In the genomic region with DNA sequence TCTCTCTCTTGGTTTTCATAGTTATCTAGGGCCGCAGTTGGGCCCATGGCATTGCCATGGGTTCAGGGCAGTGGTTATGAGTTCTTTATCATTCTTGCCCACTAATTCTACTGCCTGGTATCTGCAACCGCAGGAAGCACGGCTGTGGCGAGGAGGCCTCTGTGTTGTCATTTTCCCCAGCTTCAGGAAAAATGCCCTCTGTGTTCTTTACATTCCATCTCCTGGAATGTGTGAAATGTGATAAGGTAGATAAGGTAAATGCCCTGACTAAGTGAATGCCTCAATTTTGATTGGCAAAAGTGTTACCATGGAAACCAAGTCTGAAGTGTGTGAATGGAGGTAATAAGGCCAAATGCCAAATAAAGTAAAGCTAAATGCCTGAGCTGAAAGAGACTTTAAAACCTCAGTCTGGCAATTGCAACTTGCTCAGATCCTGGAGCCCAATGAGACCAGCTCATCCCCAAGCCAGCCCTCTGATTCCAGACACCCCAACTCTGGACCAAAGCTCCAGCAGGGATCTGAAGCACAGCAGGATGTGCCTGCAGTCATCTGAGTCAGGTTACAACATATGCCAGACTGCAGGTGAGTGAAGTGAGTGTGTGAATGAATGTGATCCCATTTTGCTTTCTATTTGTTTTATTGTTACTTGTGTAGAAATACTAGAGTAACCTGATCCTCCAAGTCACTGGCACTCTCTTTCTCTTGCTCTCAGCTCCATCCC, we compare ENCODE assay signal across 20 mouse cellular contexts. TPM values are rescaled to one million over a fixed set of nuclear protein-coding genes. Genes with fewer than 3 reads are reported as not detected.
DNase-seq lines count a peak whose midpoint lies in the region; ATAC-seq and TF ChIP-seq lines count a peak whose summit lies in the region.
"Had no signal": no experiment of that assay in that cellular context is flagged by ENCODE, and none has a peak within 500 bp of the region (broad histone marks: within the 10 kb centered on the region; RNA-seq: fewer than 3 reads in every experiment).

No protein-coding gene starts in this region.

- H3K9ac ChIP-seq in hindbrain, postnatal 0 days (replicated peaks; ENCODE audit: low read length) = no peak overlapping the region
- H3K9ac ChIP-seq in hindbrain, embryonic 14.5 days = no peak overlapping the region
- H3K9ac ChIP-seq: embryonic facial prominence, embryonic 12.5 days; limb, embryonic 12.5 days; neural tube, embryonic 13.5 days had no signal

- no peak overlapping the region for H3K4me3 ChIP-seq in hindbrain, postnatal 0 days (ENCODE audit: low read length)
- no peak overlapping the region for H3K4me3 ChIP-seq in hindbrain, embryonic 14.5 days (replicated peaks; ENCODE audit: low read length)
- H3K4me3 ChIP-seq in bone marrow, adult 2 months (replicated peaks; ENCODE audit: control insufficient read depth, low read depth, low read length) = no peak overlapping the region
- H3K4me3 ChIP-seq: embryonic facial prominence, embryonic 12.5 days; limb, embryonic 12.5 days; neural tube, embryonic 13.5 days had no signal

- TF ChIP-seq POLR2A in bone marrow, adult 2 months (IDR thresholded peaks at IDR 0.05; ENCODE audit: borderline replicate concordance, control insufficient read depth, low read depth, low read length) = no peak

- DNase-seq in hindbrain, postnatal 0 days (ENCODE audit: low spot score) = peak; percentile 3
- no peak for DNase-seq in hindbrain, embryonic 14.5 days (ENCODE audit: low spot score)
- no peak for DNase-seq in right cerebral cortex, postnatal 25 days
- no peak for DNase-seq in embryo, embryonic 11 days
- DNase-seq in gastrocnemius, postnatal 14 days = no peak
- DNase-seq: adrenal gland, postnatal 25 days; B cell, adult 2 months; cerebellum, adult 18-20 months; kidney, postnatal 36 days; layer of hippocampus, postnatal 36 days; thymus, postnatal 36 days had no signal

- H3K27ac ChIP-seq in hindbrain, postnatal 0 days = no peak overlapping the region
- H3K27ac ChIP-seq in hindbrain, embryonic 14.5 days = no peak overlapping the region
- H3K27ac ChIP-seq in bone marrow, adult 2 months (ENCODE audit: control insufficient read depth, insufficient read depth, low read depth, low read length, poor library complexity) = peak overlapping the region; percentile 16; the same call in 1 of the 2 replicates
- H3K27ac ChIP-seq: embryonic facial prominence, embryonic 12.5 days; limb, embryonic 12.5 days; neural tube, embryonic 13.5 days had no signal

- no peaks in the 10 kb centered on the region for H3K36me3 ChIP-seq in hindbrain, postnatal 0 days (ENCODE audit: insufficient read depth, low read length)
- no peaks in the 10 kb centered on the region for H3K36me3 ChIP-seq in hindbrain, embryonic 14.5 days (replicated peaks; ENCODE audit: control insufficient read depth, insufficient read depth)
- H3K36me3 ChIP-seq: embryonic facial prominence, embryonic 12.5 days; limb, embryonic 12.5 days; neural tube, embryonic 13.5 days had no signal

- no peak overlapping the region for H3K4me2 ChIP-seq in hindbrain, postnatal 0 days (ENCODE audit: low read depth, low read length)
- H3K4me2 ChIP-seq in hindbrain, embryonic 14.5 days (replicated peaks) = no peak overlapping the region
- H3K4me2 ChIP-seq: embryonic facial prominence, embryonic 12.5 days; limb, embryonic 12.5 days; neural tube, embryonic 13.5 days had no signal

- TF ChIP-seq CTCF in hindbrain, postnatal 0 days (IDR thresholded peaks at IDR 0.05; ENCODE audit: low read depth) = no peak
- TF ChIP-seq CTCF in bone marrow, adult 2 months (IDR thresholded peaks at IDR 0.05; ENCODE audit: control insufficient read depth, insufficient read depth, low read length) = no peak

- H3K27me3 ChIP-seq in hindbrain, postnatal 0 days (ENCODE audit: insufficient read depth, low read length) = no peaks in the 10 kb centered on the region
- no peaks in the 10 kb centered on the region for H3K27me3 ChIP-seq in hindbrain, embryonic 14.5 days (ENCODE audit: control insufficient read depth, insufficient read depth, low read length)
- H3K27me3 ChIP-seq: embryonic facial prominence, embryonic 12.5 days; limb, embryonic 12.5 days; neural tube, embryonic 13.5 days had no signal

- 68% methylated on average over 4 of the region's 4 CpGs for WGBS in hindbrain, postnatal 0 days
- WGBS in hindbrain, embryonic 14.5 days = 75% methylated on average over 4 of the region's 4 CpGs
- 31% methylated on average over 4 of the region's 4 CpGs for WGBS in bone marrow, adult 2 months

- ATAC-seq in hindbrain, postnatal 0 days = no peak
- no peak for ATAC-seq in hindbrain, embryonic 14.5 days (ENCODE audit: low FRiP score)
- ATAC-seq in granulocyte monocyte progenitor cell, adult 5-6 weeks (replicated peaks; ENCODE audit: poor library complexity, severe bottlenecking) = peak; percentile 33
- ATAC-seq in megakaryocyte, adult 5-6 weeks (ENCODE audit: poor library complexity, severe bottlenecking) = peak; percentile 54
- ATAC-seq: forebrain, embryonic 14.5 days; hindbrain, embryonic 16.5 days had no signal

- intact Hi-C loops in gastrocnemius, postnatal 14 days (cut with DNase I; ENCODE audit: low total_unique reads) = loop anchor here (5.0 kb wide), 1 partner anchor 139 kb away; no protein-coding TSS in a partner anchor

- H3K4me1 ChIP-seq in hindbrain, postnatal 0 days (ENCODE audit: insufficient read depth, low read length) = no peaks in the 10 kb centered on the region
- no peaks in the 10 kb centered on the region for H3K4me1 ChIP-seq in hindbrain, embryonic 14.5 days (replicated peaks; ENCODE audit: control insufficient read depth, insufficient read depth, low read length)
- H3K4me1 ChIP-seq in bone marrow, adult 2 months (ENCODE audit: control insufficient read depth, insufficient read depth, low read length) = no peaks in the 10 kb centered on the region; the same call in 1 of the 2 replicates
- H3K4me1 ChIP-seq: embryonic facial prominence, embryonic 12.5 days; limb, embryonic 12.5 days; neural tube, embryonic 13.5 days had no signal

- H3K9me3 ChIP-seq in hindbrain, postnatal 0 days (ENCODE audit: low read length) = no peaks in the 10 kb centered on the region
- no peaks in the 10 kb centered on the region for H3K9me3 ChIP-seq in hindbrain, embryonic 14.5 days (ENCODE audit: control insufficient read depth, low read length)
- H3K9me3 ChIP-seq: embryonic facial prominence, embryonic 12.5 days; limb, embryonic 12.5 days; neural tube, embryonic 13.5 days had no signal

RNA-seq across cellular contexts. Expression of a gene that starts 16.9 kb away (rescaled TPM):
- 0.14 and 0.37 TPM in 2 replicates for total RNA-seq in hindbrain, postnatal 0 days (2014; rRNA removed)
- polyA plus RNA-seq in hindbrain, postnatal 0 days (2015; fragmentation: Nextera tagmentation; extraction: Ambion mirVana) = 0.81 and 1.2 TPM in 2 replicates
- polyA plus RNA-seq in hindbrain, embryonic 14.5 days (2014; fragmentation: Nextera tagmentation; extraction: Ambion mirVana) = 0.93 and 1.5 TPM in 2 replicates
- 0.77 TPM in 1 of 2 replicates, not detected in the other for polyA plus RNA-seq in bone marrow, adult 2 months (2011; ENCODE audit: insufficient read depth, insufficient read length, low replicate concordance, missing spikeins)
- total RNA-seq in granulocyte monocyte progenitor cell, adult 5-6 weeks (2014; fragmentation: Nextera tagmentation) = 0.04 and 2.4 TPM in 2 replicates
- total RNA-seq in granulocyte monocyte progenitor cell, adult 5-6 weeks (2017) = 0.31 and 0.34 TPM in 2 replicates
- total RNA-seq in megakaryocyte, adult 5-6 weeks (2015) = 7.1 and 7.6 TPM in 2 replicates
- 2.5 and 3.5 TPM in 2 replicates for total RNA-seq in megakaryocyte, adult 5-6 weeks (2017)
- total RNA-seq in gastrocnemius, postnatal 14 days (2021) = under 1 TPM; 0.11 to 0.47 TPM
- total RNA-seq: ES-E14 had no signal

RNA-seq across cellular contexts. Expression of a gene that starts 36.5 kb away (rescaled TPM):
- total RNA-seq in hindbrain, postnatal 0 days (2014; rRNA removed) = not detected in 2 replicates
- 0.08 and 0.09 TPM in 2 replicates for polyA plus RNA-seq in hindbrain, postnatal 0 days (2015; fragmentation: Nextera tagmentation; extraction: Ambion mirVana)
- 0.31 and 0.33 TPM in 2 replicates for polyA plus RNA-seq in hindbrain, embryonic 14.5 days (2014; fragmentation: Nextera tagmentation; extraction: Ambion mirVana)
- 10.1 and 21.5 TPM in 2 replicates for polyA plus RNA-seq in bone marrow, adult 2 months (2011; ENCODE audit: insufficient read depth, insufficient read length, low replicate concordance, missing spikeins)
- 77.9 and 81.0 TPM in 2 replicates for total RNA-seq in granulocyte monocyte progenitor cell, adult 5-6 weeks (2014; fragmentation: Nextera tagmentation)
- 132 and 146 TPM in 2 replicates for total RNA-seq in granulocyte monocyte progenitor cell, adult 5-6 weeks (2017)
- 1,125 and 1,272 TPM in 2 replicates for total RNA-seq in megakaryocyte, adult 5-6 weeks (2015)
- total RNA-seq in megakaryocyte, adult 5-6 weeks (2017) = 1,533 and 1,632 TPM in 2 replicates
- total RNA-seq in gastrocnemius, postnatal 14 days (2021) = 1 to 10 TPM in 1 of 2 experiments, under 1 TPM in 1; 0.78 to 1.2 TPM
- total RNA-seq: ES-E14 had no signal

Comparison
In these comparisons a context has a peak if more than half of its experiments do, and no peak if none do; other contexts are left out.
1. ATAC-seq: peak in granulocyte monocyte progenitor cell, adult 5-6 weeks (single experiment) and megakaryocyte, adult 5-6 weeks (single experiment); none in hindbrain, postnatal 0 days (single experiment) and hindbrain, embryonic 14.5 days (single experiment).
2. RNA of a gene that starts 36.5 kb away (total RNA-seq): 1,125 to 1,632 TPM in megakaryocyte, adult 5-6 weeks and 77.9 to 146 TPM in granulocyte monocyte progenitor cell, adult 5-6 weeks; 0.78 to 1.2 TPM in gastrocnemius, postnatal 14 days and not detected in hindbrain, postnatal 0 days; every median in the first group is over 10 times any median in the second.